Mouse (Mus musculus) midbrain, postnatal 0 days (tissue): ENCODE measurements around the gene Tmco5. TPM values are rescaled to one million over a fixed set of nuclear protein-coding genes. Genes with fewer than 3 reads are reported as not detected.

Source experiments
- ATAC-seq: fragments of 200-750 bp; cut with Nextera tagmentation; 2 replicates; pipeline ENCODE4 v1.8.0; 2017; ENCODE audit warnings: moderate number of reproducible peaks, mild to moderate bottlenecking, moderate TSS enrichment, moderate library complexity; ENCODE audit not compliant: low FRiP score
- DNase-seq: peaks from one replicate; pipeline ENCODE4 v3.0.0-alpha.2; 2015; ENCODE audit warnings: low spot score
- H3K27ac ChIP-seq: fragments of 300-500 bp; sonication (generic); 2 replicates; pipeline ENCODE4 v1.5.1; 2014; ENCODE audit warnings: low read depth, mild to moderate bottlenecking, low read length, mixed read lengths
- H3K27me3 ChIP-seq: fragments of 300-500 bp; sonication (generic); 2 replicates; pipeline ENCODE4 v1.6.1; 2014; ENCODE audit warnings: low read length, control low read depth, mixed read lengths; ENCODE audit not compliant: insufficient read depth
- H3K36me3 ChIP-seq: fragments of 300-500 bp; sonication (generic); 2 replicates; pipeline ENCODE4 v1.6.1; 2014; ENCODE audit warnings: low read length, control low read depth, mixed read lengths; ENCODE audit not compliant: insufficient read depth
- H3K4me1 ChIP-seq: fragments of 300-500 bp; sonication (generic); 2 replicates; pipeline ENCODE4 v1.6.1; 2014; ENCODE audit warnings: mild to moderate bottlenecking, control low read depth, antibody characterized with exemption, low read length, mixed read lengths; ENCODE audit not compliant: insufficient read depth
- H3K4me2 ChIP-seq: fragments of 300-500 bp; sonication (generic); 2 replicates; pipeline ENCODE4 v1.6.1; 2014; ENCODE audit warnings: low read depth, mild to moderate bottlenecking, low read length, mixed read lengths; ENCODE audit not compliant: poor library complexity, severe bottlenecking
- H3K4me3 ChIP-seq: fragments of 300-500 bp; sonication (generic); 2 replicates; pipeline ENCODE4 v1.5.1; 2014; ENCODE audit warnings: low read depth, mild to moderate bottlenecking, low read length, moderate library complexity
- H3K9ac ChIP-seq: fragments of 300-500 bp; sonication (generic); replicated peaks from 2 replicates; pipeline ENCODE4 v1.6.1; 2014; ENCODE audit warnings: mild to moderate bottlenecking, low read length, moderate library complexity, mixed read lengths; ENCODE audit not compliant: poor library complexity, severe bottlenecking
- H3K9me3 ChIP-seq: fragments of 300-500 bp; sonication (generic); 2 replicates; pipeline ENCODE4 v1.6.1; 2016; ENCODE audit warnings: low read length, control low read depth
- CTCF ChIP-seq: IDR thresholded peaks from 2 replicates; pipeline ENCODE4 v1.5.1; 2016; ENCODE audit warnings: antibody characterized with exemption, mild to moderate bottlenecking
- WGBS: fragments of 180-500 bp; shearing (Covaris S2); extraction: QIAGEN DNeasy Blood & Tissue Kit; methylation state at CpG from one replicate; pipeline ENCODE4 v1.1.7; 2014; 5-methylcytosine and 5-hydroxymethylcytosine counted together
- polyA plus RNA-seq: library from polyadenylated mRNA; unstranded; fragments of >200 nt; fragmentation: Nextera tagmentation; extraction: Ambion mirVana; gene quantifications from 2 replicates; pipeline ENCODE4 v1.2.1, GENCODE M21; 2015
- total RNA-seq: library from RNA; depleted of rRNA; stranded (reverse); fragments of >200 nt; gene quantifications from 2 replicates; pipeline ENCODE4 v1.2.3, GENCODE M21; 2014; rRNA removed

The Tmco5 gene
- total RNA-seq, result not detected in 2 replicates
- polyA plus RNA-seq, result not detected in 2 replicates

- no peak for TF ChIP-seq CTCF
- Histone ChIP-seq H3K4me2 (no peak within 1 kb of the TSS), H3K9ac (no peak within 1 kb of the TSS), H3K4me1 (no peaks in the 10 kb centered on the region), H3K36me3 (no peaks in the 10 kb centered on the region), H3K9me3 (no peaks in the 10 kb centered on the region), H3K27me3 (no peaks in the 10 kb centered on the region), H3K4me3 (no peak within 1 kb of the TSS), H3K27ac (no peak within 1 kb of the TSS)
- 90% methylated on average over 3 of the region's 3 CpGs for WGBS
- DNase-seq, result no peak
- no peak for ATAC-seq
These were observed at the start of gene Tmco5 for GRCm38 (mm10) chr2:116878391-116878790. Tmco5 (plus strand) TSS chr2:116878691.

- H3K9ac ChIP-seq, result no peak overlapping the region
- no peak overlapping the region for H3K27ac ChIP-seq
- no peak for ATAC-seq
- no peak for TF ChIP-seq CTCF
- no peaks in the 10 kb centered on the region for H3K27me3 ChIP-seq
- no peak overlapping the region for H3K4me2 ChIP-seq
- 82% methylated on average over 11 of the region's 11 CpGs for WGBS
- H3K4me3 ChIP-seq, result no peak overlapping the region
- H3K4me1 ChIP-seq, result no peaks in the 10 kb centered on the region
- DNase-seq, result no peak
- no peaks in the 10 kb centered on the region for H3K36me3 ChIP-seq
- no peaks in the 10 kb centered on the region for H3K9me3 ChIP-seq
These were observed 46.6 kb upstream of the Tmco5 start for GRCm38 (mm10) chr2:116831863-116832262.

GRCm38 (mm10) chr2:116837829-116838228 lies 40.7 kb upstream of the Tmco5 start:
- WGBS, result 32% methylated on average over 3 of the region's 3 CpGs
- Histone ChIP-seq H3K27ac (no peak overlapping the region), H3K4me1 (0 out of 2 replicates have a peak, but pooled peaks cover 4% of the 10 kb centered on the region), H3K9ac (no peak overlapping the region), H3K27me3 (no peaks in the 10 kb centered on the region), H3K4me3 (no peak overlapping the region), H3K4me2 (no peak overlapping the region), H3K36me3 (no peaks in the 10 kb centered on the region), H3K9me3 (no peaks in the 10 kb centered on the region)
- no peak for TF ChIP-seq CTCF
- ATAC-seq (no peak), DNase-seq (no peak)

- Histone ChIP-seq H3K27ac (no peak overlapping the region), H3K36me3 (no peaks in the 10 kb centered on the region), H3K9me3 (no peaks in the 10 kb centered on the region), H3K4me1 (0 out of 2 replicates have a peak, but pooled peaks cover 4% of the 10 kb centered on the region), H3K27me3 (no peaks in the 10 kb centered on the region), H3K4me3 (no peak overlapping the region), H3K4me2 (peak overlapping the region; percentile 38), H3K9ac (no peak overlapping the region)
- ATAC-seq (peak; percentile 38; the same call in 1 of the 2 replicates), DNase-seq (peak; percentile 78)
- WGBS, result 24% methylated on average over 8 of the region's 8 CpGs
- peak; percentile 85 for TF ChIP-seq CTCF
These were observed 39.8 kb upstream of the Tmco5 start for GRCm38 (mm10) chr2:116838538-116839197.

GRCm38 (mm10) chr2:116849980-116850636 lies 28.4 kb upstream of the Tmco5 start:
- no peak overlapping the region for H3K4me2 ChIP-seq
- no peak for ATAC-seq

GRCm38 (mm10) chr2:116851356-116851755 lies 27.1 kb upstream of the Tmco5 start:
- no peak overlapping the region for H3K9ac ChIP-seq
- no peaks in the 10 kb centered on the region for H3K9me3 ChIP-seq
- WGBS, result 83% methylated on average over 4 of the region's 4 CpGs
- H3K4me1 ChIP-seq, result no peaks in the 10 kb centered on the region
- no peak overlapping the region for H3K4me3 ChIP-seq
- no peak overlapping the region for H3K4me2 ChIP-seq
- no peaks in the 10 kb centered on the region for H3K36me3 ChIP-seq
- no peaks in the 10 kb centered on the region for H3K27me3 ChIP-seq
- no peak for ATAC-seq
- TF ChIP-seq CTCF, result no peak
- H3K27ac ChIP-seq, result no peak overlapping the region
- DNase-seq, result no peak

More at GRCm38 (mm10) chr2:116849980-116850636, 28.4 kb upstream of the Tmco5 start:
- no peaks in the 10 kb centered on the region for H3K36me3 ChIP-seq
- TF ChIP-seq CTCF, result no peak
- H3K4me3 ChIP-seq, result no peak overlapping the region
- H3K4me1 ChIP-seq, result no peaks in the 10 kb centered on the region
- H3K27me3 ChIP-seq, result no peaks in the 10 kb centered on the region
- peak; percentile 24 for DNase-seq
- WGBS, result 94% methylated on average over 20 of the region's 20 CpGs
- H3K27ac ChIP-seq, result no peak overlapping the region
- no peaks in the 10 kb centered on the region for H3K9me3 ChIP-seq
- H3K9ac ChIP-seq, result no peak overlapping the region
